Mouse (Mus musculus) limb, embryonic 10.5 days (tissue): ENCODE results near the gene Tbx5. TPM values are rescaled to one million over a fixed set of nuclear protein-coding genes. Genes with fewer than 3 reads are reported as not detected.

Experiments
- DNase-seq: peaks from one replicate; pipeline ENCODE4 v3.0.0-alpha.2; 2017; ENCODE audit warnings: low spot score
- H3K27ac ChIP-seq: fragments of 300-500 bp; sonication (generic); 2 replicates; pipeline ENCODE4 v1.5.1; 2016; ENCODE audit warnings: mild to moderate bottlenecking
- H3K27me3 ChIP-seq: fragments of 300-500 bp; sonication (generic); 2 replicates; pipeline ENCODE4 v1.6.1; 2016; ENCODE audit warnings: low read depth, mild to moderate bottlenecking; ENCODE audit not compliant: poor library complexity, severe bottlenecking
- H3K36me3 ChIP-seq: fragments of 300-500 bp; sonication (generic); 2 replicates; pipeline ENCODE4 v1.6.1; 2016; ENCODE audit warnings: mild to moderate bottlenecking, moderate library complexity
- H3K4me1 ChIP-seq: fragments of 300-500 bp; sonication (generic); 2 replicates; pipeline ENCODE4 v1.6.1; 2016
- H3K4me3 ChIP-seq: fragments of 300-500 bp; sonication (generic); 2 replicates; pipeline ENCODE4 v1.5.1; 2016; ENCODE audit warnings: mild to moderate bottlenecking, moderate library complexity
- H3K9me3 ChIP-seq: fragments of 300-500 bp; sonication (generic); replicated peaks from 2 replicates; pipeline ENCODE4 v1.6.1; 2016; ENCODE audit warnings: mild to moderate bottlenecking
- WGBS: fragments of 180-500 bp; shearing (Covaris S2); methylation state at CpG from one replicate; pipeline ENCODE4 v1.1.7; 2016; 5-methylcytosine and 5-hydroxymethylcytosine counted together
- polyA plus RNA-seq: library from polyadenylated mRNA; unstranded; fragments of >200 nt; fragmentation: Nextera tagmentation; extraction: Ambion mirVana; gene quantifications from 2 replicates; pipeline ENCODE4 v1.2.1, GENCODE M21; 2016

The Tbx5 gene
- polyA plus RNA-seq, 1 experiment from 2014 or later = 35.6 TPM

GRCm38 (mm10) chr5:119802617-119803410 lies 29.7 kb upstream of the Tbx5 start:
- Histone ChIP-seq H3K27ac (peak overlapping the region; percentile 98), H3K27me3 (peaks cover 100% of the 10 kb centered on the region), H3K4me3 (peak overlapping the region; percentile 69), H3K4me1 (peaks cover 73% of the 10 kb centered on the region), H3K36me3 (peaks cover 9% of the 10 kb centered on the region), H3K9me3 (no peaks in the 10 kb centered on the region)
- DNase-seq = peak; percentile 65
- 2% methylated on average over 27 of the region's 27 CpGs for WGBS

- under 1% methylated on average over 64 of the region's 64 CpGs for WGBS
- Histone ChIP-seq H3K27ac (peak overlapping the region; percentile 98), H3K9me3 (no peaks in the 10 kb centered on the region), H3K36me3 (peaks cover 14% of the 10 kb centered on the region), H3K27me3 (peaks cover 100% of the 10 kb centered on the region), H3K4me3 (peak overlapping the region; percentile 69), H3K4me1 (peaks cover 69% of the 10 kb centered on the region)
- peak; percentile 73 for DNase-seq
Measured at GRCm38 (mm10) chr5:119803411-119804251, 28.8 kb upstream of the Tbx5 start.

GRCm38 (mm10) chr5:119804301-119805039 lies 28.0 kb upstream of the Tbx5 start:
- Histone ChIP-seq H3K36me3 (peaks cover 18% of the 10 kb centered on the region), H3K27me3 (peaks cover 100% of the 10 kb centered on the region), H3K9me3 (no peaks in the 10 kb centered on the region), H3K4me1 (peaks cover 61% of the 10 kb centered on the region), H3K4me3 (peak overlapping the region; percentile 69), H3K27ac (peak overlapping the region; percentile 98)
- WGBS = under 1% methylated on average over 35 of the region's 35 CpGs
- peak; percentile 67 for DNase-seq

GRCm38 (mm10) chr5:119805636-119806035 lies 26.8 kb upstream of the Tbx5 start:
- Histone ChIP-seq H3K27ac (peak overlapping the region; percentile 98), H3K9me3 (no peaks in the 10 kb centered on the region), H3K4me3 (peak overlapping the region; percentile 69), H3K27me3 (peaks cover 99% of the 10 kb centered on the region), H3K4me1 (peaks cover 50% of the 10 kb centered on the region), H3K36me3 (peaks cover 15% of the 10 kb centered on the region)
- WGBS = under 1% methylated on average over 5 of the region's 5 CpGs
- no peak for DNase-seq

- Histone ChIP-seq H3K27me3 (peaks cover 97% of the 10 kb centered on the region), H3K4me1 (peaks cover 41% of the 10 kb centered on the region), H3K36me3 (peaks cover 17% of the 10 kb centered on the region), H3K4me3 (peak overlapping the region; percentile 69), H3K9me3 (no peaks in the 10 kb centered on the region), H3K27ac (peak overlapping the region; percentile 98)
- no peak for DNase-seq
Measured at GRCm38 (mm10) chr5:119806467-119806866, 26.0 kb upstream of the Tbx5 start.

GRCm38 (mm10) chr5:119807481-119808183 lies 24.8 kb upstream of the Tbx5 start:
- peaks cover 21% of the 10 kb centered on the region for H3K36me3 ChIP-seq
- peaks cover 87% of the 10 kb centered on the region for H3K27me3 ChIP-seq
- no peak for DNase-seq
- peak overlapping the region; percentile 98 for H3K27ac ChIP-seq
- H3K9me3 ChIP-seq = no peaks in the 10 kb centered on the region
- WGBS = 8% methylated on average over 20 of the region's 20 CpGs
- peaks cover 31% of the 10 kb centered on the region for H3K4me1 ChIP-seq
- H3K4me3 ChIP-seq = 0 out of 2 replicates have a peak overlapping the region, but pooled peaks have one; percentile 6

- no peak for DNase-seq
- peaks cover 85% of the 10 kb centered on the region for H3K27me3 ChIP-seq
- H3K27ac ChIP-seq = no peak overlapping the region; the same call in 1 of the 2 replicates
- no peak overlapping the region for H3K4me3 ChIP-seq
- 51% methylated on average over 6 of the region's 6 CpGs for WGBS
- no peaks in the 10 kb centered on the region for H3K9me3 ChIP-seq
- H3K36me3 ChIP-seq = peaks cover 26% of the 10 kb centered on the region
- H3K4me1 ChIP-seq = peaks cover 32% of the 10 kb centered on the region
Measured at GRCm38 (mm10) chr5:119808713-119809112, 23.8 kb upstream of the Tbx5 start.

- 66% methylated on average over 12 of the region's 12 CpGs for WGBS
- Histone ChIP-seq H3K9me3 (no peaks in the 10 kb centered on the region), H3K36me3 (peaks cover 40% of the 10 kb centered on the region), H3K4me1 (peaks cover 25% of the 10 kb centered on the region), H3K27me3 (peaks cover 62% of the 10 kb centered on the region), H3K27ac (peak overlapping the region; percentile 53; the same call in 1 of the 2 replicates), H3K4me3 (no peak overlapping the region)
- no peak for DNase-seq
Measured at GRCm38 (mm10) chr5:119810994-119811690, 21.3 kb upstream of the Tbx5 start.

- DNase-seq = no peak
- 60% methylated on average over 1 of the region's 1 CpGs for WGBS
- Histone ChIP-seq H3K36me3 (peaks cover 46% of the 10 kb centered on the region), H3K4me1 (peaks cover 7% of the 10 kb centered on the region; the same call in 1 of the 2 replicates), H3K27me3 (peaks cover 32% of the 10 kb centered on the region; the same call in 1 of the 2 replicates), H3K4me3 (no peak overlapping the region), H3K9me3 (no peaks in the 10 kb centered on the region), H3K27ac (no peak overlapping the region)
Measured at GRCm38 (mm10) chr5:119815247-119815646, 17.2 kb upstream of the Tbx5 start.

GRCm38 (mm10) chr5:119820452-119820851 lies 12.0 kb upstream of the Tbx5 start:
- no peak overlapping the region for H3K4me3 ChIP-seq
- H3K9me3 ChIP-seq = no peaks in the 10 kb centered on the region
- WGBS = 81% methylated on average over 6 of the region's 6 CpGs
- H3K4me1 ChIP-seq = peaks cover 42% of the 10 kb centered on the region
- no peak overlapping the region for H3K27ac ChIP-seq
- H3K27me3 ChIP-seq = peaks cover 61% of the 10 kb centered on the region
- DNase-seq = no peak
- peaks cover 41% of the 10 kb centered on the region for H3K36me3 ChIP-seq

- WGBS = 54% methylated on average over 2 of the region's 2 CpGs
- Histone ChIP-seq H3K4me1 (peaks cover 47% of the 10 kb centered on the region), H3K36me3 (peaks cover 38% of the 10 kb centered on the region), H3K27me3 (peaks cover 68% of the 10 kb centered on the region), H3K4me3 (no peak overlapping the region), H3K9me3 (no peaks in the 10 kb centered on the region), H3K27ac (peak overlapping the region; percentile 32)
- no peak for DNase-seq
Measured at GRCm38 (mm10) chr5:119821506-119821905, 11.0 kb upstream of the Tbx5 start.
